Mouse (Mus musculus): Measurements from ENCODE around the gene Ifna16.

GRCm38 (mm10) chr4:88681353-88681752, 4.6 kb upstream of the Ifna16 start:
- TF ChIP-seq CTCF (IDR thresholded peaks at IDR 0.05; ENCODE audit: low read depth, low read length) (no peak), POLR2A (IDR thresholded peaks at IDR 0.05; ENCODE audit: insufficient read depth, low read length) (no peak)
